Mouse (Mus musculus) thymus, postnatal 4 days (tissue): ENCODE results near the gene Opa3.

Experiments
- DNase-seq: peaks from one replicate; pipeline ENCODE4 v3.0.0; 2021

Gene Opa3

DNA sequence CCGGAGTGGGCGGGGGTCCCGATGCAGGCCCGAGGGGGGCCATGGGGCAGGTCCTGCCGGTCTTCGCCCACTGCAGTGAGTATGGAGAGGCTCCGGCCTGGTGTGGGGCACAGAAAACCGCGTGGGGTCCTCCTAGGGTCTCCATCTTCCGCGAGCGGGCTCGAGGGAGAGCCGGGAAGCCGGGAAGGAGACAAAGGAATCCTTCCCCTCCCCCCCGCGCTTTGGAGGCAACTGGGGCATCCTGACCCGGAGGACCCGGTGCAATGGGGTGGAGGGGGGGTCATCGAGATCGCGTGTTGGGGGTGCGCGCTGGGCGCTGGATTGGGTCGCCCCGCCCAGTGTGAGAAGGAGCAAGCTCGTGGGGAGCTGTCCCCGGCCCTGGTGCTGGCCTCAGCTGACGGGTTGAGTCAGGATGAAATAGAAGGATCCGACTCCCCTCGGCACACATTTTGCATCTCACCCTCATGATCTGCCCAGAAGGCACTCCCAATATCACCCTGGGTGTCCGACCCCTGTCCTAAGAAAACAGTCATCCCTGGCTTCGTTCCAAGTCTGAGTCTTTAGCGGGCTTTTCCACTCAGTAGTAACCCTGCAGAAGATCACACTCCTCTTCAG is 54.8 kb downstream of the Opa3 start:
- DNase-seq: peak; percentile 76

- DNase-seq: no peak
Measured at GRCm38 (mm10) chr7:19283406-19283804, 55.3 kb downstream of the Opa3 start.

GRCm38 (mm10) chr7:19284763-19285162 is 56.6 kb downstream of the Opa3 start:
- peak; percentile 85 for DNase-seq

DNA sequence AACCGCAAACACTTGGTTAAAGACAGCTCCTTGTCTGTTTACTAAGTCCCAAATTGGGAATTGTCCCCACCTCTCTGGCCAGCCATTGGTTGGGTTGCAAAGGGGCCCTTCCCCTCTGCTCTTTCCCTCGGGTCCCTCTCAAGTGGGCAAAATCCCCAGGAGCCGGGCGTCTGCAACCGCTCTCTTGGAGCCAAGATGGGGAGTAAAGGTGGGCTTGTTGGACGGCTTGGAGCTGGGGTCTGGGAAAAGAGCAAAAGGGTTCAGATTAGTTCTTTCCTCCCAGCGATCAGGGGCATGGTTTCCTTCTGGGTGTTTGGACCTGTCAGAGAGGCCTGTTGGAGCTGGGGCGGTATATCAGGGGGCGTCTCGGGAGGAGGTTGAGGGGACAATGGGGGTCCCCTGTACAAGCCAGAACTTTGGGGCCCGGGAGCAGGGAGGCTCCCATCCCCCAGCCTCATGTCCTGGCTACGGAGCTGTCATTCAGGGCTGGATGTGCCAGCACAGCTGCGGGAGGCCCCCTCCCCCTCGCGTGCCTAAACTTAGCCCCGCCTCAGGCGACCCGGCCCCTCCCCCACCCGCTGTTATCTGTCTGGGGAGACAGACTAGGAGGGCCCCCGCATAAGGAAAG is 62.9 kb downstream of the Opa3 start:
- DNase-seq: peak; percentile 72

DNA sequence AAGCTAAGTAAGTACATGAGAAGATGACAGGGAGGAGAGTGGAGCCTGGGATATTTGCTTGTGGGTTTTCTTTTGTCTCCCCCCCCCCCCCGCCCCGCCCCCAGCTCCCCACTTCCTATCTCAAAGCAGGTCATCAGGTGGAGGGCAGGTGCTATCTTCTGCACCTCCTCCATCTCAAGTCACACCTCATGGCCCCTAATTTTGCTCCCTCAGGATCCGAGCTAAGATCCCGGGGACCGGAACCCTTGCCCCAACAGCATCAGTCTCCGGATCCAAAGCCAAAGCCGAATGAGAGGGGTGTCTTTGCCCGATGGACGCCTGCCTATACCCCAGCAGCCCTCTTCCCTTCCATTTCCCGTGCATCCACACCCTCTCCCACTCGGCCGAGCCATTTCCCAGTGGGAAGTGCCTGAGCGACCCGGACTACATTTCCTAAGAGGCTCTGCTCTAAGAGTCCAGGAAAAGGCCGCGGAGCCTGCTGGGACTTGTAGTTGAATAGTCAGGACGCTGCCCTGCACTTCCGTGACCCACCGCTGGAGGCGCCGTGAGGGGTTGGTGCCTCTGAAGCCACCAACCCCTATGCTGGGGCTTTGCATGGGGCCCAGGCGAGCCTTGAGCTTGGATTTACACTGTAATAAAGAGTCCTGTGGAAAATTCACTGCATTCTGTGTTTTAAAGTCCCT is 67.5 kb downstream of the Opa3 start:
- peak; percentile 99 for DNase-seq

GRCm38 (mm10) chr7:19297034-19297433 is 68.9 kb downstream of the Opa3 start:
- DNase-seq: peak; percentile 38

DNA sequence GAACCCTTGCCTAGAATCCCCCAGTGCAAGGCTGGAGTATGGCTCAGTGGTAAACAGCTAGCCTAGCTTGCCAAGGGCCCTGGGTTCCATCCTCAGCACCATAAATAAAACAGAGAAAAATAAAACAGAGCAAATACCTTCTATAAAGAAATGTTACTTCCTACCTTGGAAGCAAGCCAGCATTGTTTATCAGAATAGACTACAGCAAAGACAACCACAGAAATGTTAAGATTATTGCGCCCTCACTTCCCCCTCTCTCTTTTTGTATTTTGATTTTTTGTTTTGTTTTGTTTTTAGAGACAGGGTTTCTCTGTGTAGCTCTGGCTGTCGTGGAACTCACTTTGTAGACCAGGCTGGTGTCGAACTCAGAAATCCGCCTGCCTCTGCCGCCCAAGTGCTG is 69.7 kb downstream of the Opa3 start:
- DNase-seq: no peak

DNA sequence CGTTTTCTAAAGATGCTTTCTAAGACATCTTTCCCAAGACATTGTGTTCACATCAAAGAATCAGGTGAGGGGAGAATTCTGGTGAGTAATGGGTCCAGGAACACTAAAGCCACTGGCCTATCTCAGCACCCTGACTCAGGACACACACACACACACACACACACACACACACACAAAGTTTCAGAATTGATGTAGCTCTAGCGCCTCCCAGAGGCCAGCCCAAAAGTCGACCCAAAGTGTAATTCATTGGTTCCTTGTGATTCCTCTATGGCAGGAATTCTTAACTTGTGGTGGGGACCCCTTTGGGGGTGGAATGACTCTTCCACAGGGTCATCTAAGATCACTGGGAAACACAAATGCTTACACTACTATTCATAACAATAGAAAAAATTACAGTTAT is 71.1 kb downstream of the Opa3 start:
- peak; percentile 61 for DNase-seq

- DNase-seq: peak; percentile 89
Measured at GRCm38 (mm10) chr7:19300501-19301421, 72.6 kb downstream of the Opa3 start.

DNA sequence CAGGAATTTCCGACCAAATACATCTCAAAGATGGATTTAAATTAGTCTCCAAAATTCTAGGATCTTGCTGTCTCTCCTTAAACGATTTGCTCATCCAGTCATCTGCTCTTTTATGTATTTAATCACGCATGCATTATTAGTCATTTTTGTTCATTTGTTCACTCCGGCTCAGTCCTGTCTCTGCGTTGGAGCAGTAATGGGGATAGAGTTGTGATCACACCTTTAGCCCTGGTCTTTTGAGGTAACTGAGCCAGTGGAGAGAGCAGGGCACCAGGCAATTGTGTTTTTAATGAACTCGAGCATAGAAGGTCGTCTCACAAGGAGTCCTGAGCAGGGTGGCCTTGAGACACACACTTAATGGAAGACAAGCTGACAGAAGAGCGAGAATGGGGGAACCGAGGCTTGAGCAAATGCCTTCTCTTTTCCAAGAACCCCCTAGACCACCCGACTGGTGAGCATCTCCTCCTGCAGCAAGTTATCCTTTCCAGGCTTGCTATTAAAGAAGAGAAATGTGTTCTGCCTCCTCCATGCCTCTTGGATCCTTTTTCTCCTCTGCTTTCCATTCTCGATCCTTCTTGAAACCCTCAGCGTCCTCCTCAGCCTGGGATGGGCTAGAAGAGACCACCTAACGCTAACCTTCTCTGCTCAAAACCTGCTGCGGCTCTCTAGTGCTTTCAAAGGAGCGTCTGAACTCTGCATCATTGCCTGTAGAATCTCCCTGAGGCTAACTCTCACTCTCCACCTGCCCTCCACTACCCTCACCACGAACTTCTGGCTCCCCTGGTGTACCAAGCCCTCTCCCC is 73.5 kb downstream of the Opa3 start:
- DNase-seq: no peak

DNA sequence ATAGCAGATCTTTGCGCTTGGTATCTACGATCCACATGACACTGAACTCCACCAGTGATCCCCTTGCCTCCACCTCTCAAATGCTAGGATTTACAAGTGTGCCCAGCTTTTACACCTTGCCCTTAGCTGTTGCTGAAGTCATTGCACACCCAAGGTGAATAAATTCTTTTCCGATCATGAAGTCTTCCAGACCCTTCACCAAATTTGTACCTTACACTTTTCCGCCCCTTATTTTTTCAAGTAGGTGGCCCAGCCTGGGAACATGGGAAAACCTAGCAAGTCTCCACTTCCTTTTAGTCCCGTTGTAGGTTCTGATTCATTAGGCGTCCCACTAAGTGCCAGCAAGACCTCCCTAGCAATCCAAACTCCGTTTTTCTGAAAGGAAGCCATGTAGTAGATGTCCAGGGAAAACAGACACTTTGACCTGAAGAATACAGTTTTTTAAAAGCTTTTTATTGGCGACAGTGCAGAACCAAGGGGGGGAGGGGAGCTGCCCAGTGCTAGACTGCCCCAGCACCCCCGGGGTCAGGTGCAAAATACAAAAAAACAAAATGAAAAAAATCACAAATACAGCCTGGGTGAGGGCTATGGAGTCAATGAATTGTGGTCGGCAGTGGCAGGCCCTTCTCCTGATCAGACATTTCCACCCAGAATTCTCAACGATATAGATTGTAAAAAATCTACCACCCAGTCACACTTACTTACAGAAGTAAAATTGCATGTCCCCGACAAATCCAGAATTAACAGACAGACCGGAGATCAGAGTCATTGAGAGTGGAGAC is 74.3 kb downstream of the Opa3 start:
- DNase-seq: no peak

- DNase-seq: no peak
Measured at GRCm38 (mm10) chr7:19303046-19303305, 74.8 kb downstream of the Opa3 start.

DNA sequence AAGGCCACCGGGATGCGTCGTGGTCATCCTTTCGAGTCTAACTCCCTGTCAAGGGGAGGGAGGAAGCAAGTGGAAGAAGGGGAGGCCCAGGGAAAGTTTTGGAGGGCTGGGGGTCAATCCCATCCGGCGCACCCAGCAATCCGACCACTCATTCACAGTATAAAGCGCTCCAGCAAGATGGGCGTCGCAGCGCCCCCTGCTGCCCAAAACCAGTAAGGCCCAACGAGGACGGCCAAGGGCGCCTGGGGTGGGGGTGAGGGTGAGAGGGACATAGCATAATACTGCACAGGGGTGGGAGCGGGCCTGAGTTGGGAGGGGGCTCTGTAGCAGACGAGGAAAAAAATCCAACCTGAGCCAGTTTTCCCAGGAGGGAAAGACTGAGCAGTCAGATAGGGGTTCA is 75.6 kb downstream of the Opa3 start:
- peak; percentile 93 for DNase-seq

DNA sequence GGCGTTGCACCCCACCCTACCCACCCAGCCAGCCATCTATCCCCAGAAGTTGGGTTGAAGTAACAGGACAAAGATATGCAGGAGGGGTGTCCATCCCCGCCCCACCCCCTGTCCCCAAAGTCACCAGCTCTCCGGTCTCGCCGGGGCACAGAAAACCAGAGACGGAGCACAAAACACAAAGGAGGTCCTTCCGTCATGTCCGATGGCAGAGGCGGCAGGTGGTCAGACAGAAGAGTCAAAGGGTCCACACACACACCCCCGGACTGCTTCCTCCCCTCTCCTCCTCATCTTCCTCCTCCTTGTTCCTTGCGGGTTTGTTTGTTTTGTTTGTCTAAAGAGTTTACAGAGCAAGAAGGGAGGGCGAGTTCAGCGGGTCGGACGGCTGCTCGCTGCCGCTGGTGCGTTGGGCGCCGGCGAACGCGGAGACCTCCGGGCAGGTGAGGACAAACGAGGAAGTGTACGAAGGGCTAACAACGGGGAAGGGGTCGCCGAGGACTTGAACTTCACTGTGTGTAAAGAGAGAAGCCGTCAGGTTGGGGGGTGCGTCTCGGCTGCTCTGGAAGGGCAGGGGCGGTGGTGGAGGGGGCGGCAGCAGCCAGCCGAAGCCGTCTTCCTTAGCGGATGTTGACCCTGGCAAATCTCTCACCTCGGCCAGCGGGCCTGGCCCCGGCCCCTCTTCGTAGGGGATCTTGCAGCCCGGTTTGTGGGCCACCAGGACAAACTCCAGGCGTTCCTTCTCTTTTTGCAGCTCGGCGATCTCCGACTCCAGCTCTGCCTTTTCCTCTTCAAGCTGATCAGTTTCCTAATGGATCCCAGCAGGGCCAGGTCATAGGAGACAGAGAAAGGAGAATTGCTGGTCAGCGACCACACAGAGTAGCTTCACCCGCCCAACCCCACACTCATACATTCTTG is 76.6 kb downstream of the Opa3 start:
- DNase-seq: peak; percentile 29

DNA sequence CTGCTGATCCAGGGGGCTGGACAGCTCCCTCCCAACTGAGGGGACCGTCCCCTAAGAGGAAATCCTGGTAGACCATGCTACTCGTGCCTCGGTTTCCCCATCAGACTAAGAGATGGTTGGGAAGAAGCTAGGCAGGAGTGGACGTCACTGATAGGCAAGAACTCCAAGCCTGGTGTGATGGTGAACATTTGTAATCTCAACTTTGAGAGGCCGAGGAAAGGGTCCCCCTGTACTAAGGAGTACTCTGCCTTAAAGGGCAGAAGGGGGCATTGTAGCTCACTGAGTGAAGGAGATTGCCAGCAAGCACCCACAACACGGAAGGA is 77.2 kb downstream of the Opa3 start:
- DNase-seq: no peak
